Mouse (Mus musculus) erythroblast, adult 5-6 weeks (primary cell): Measurements from ENCODE around the gene E130308A19Rik. TPM values are rescaled to one million over a fixed set of nuclear protein-coding genes. Genes with fewer than 3 reads are reported as not detected.

ENCODE experiments used
- ATAC-seq: replicated peaks from 2 replicates; pipeline ENCODE4 v1.8.0; 2016; ENCODE audit warnings: moderate number of reproducible peaks, mild to moderate bottlenecking, moderate TSS enrichment, inconsistent platforms; ENCODE audit not compliant: poor library complexity, low FRiP score, severe bottlenecking
- total RNA-seq, 2 experiments: library from RNA; stranded (forward) in 1 of 2; stranded (reverse) in 1 of 2; fragments of 150-400 nt in 1 of 2; fragments of 200-764, 138-1000 nt in 1 of 2; gene quantifications; 2 replicates each; pipeline versions ENCODE4 v1.2.3 to v1.2.4; 2015 to 2017; ENCODE audit warnings: low replicate concordance in 2 of 2

Gene E130308A19Rik
- total RNA-seq, 2 experiments from 2014 or later, result 5.0 to 7.4 TPM

DNA sequence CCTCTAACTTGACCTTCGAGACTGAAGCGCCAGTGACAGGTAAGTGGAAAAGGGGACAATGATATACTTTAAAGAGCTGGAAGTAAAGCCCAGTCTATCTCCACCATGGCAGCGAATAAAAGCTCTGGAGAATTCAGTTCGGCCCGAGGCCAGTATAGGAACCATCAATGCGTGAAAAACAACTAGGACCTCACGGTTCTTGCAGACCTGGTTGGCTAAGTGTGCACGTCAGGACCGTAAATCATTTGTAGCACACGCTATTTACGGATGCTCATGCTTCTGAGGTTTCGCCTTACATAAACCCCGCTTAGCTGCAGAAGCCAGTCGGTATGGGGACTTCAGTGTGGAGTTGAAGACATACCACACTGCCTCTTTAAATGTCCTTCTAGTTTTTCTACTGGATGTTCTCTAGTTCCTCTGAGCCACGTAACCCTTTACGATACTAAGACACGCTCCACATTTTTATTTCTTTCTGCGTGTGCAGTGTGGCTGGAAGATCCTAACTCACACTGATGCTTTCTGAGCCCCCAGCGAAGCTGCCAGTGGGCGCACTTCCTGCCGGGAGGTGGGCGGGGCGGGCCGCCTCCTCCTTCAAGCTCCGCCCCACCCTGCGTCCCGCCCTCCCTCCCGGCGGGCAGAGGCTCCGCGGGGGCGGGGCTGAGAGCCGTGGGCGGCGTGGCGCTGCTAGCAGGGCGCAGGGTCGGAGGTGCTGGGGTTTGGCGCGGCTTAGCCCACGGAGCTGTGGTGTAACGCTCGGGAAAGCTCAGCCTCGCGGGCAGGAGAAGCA is 179.4 kb downstream of the E130308A19Rik start, which contains the start of gene Snx30:
TSS of gene Snx30 (plus strand) at position 660 of the 787 bp plus-strand sequence.
- peak; percentile 88 for ATAC-seq

DNA sequence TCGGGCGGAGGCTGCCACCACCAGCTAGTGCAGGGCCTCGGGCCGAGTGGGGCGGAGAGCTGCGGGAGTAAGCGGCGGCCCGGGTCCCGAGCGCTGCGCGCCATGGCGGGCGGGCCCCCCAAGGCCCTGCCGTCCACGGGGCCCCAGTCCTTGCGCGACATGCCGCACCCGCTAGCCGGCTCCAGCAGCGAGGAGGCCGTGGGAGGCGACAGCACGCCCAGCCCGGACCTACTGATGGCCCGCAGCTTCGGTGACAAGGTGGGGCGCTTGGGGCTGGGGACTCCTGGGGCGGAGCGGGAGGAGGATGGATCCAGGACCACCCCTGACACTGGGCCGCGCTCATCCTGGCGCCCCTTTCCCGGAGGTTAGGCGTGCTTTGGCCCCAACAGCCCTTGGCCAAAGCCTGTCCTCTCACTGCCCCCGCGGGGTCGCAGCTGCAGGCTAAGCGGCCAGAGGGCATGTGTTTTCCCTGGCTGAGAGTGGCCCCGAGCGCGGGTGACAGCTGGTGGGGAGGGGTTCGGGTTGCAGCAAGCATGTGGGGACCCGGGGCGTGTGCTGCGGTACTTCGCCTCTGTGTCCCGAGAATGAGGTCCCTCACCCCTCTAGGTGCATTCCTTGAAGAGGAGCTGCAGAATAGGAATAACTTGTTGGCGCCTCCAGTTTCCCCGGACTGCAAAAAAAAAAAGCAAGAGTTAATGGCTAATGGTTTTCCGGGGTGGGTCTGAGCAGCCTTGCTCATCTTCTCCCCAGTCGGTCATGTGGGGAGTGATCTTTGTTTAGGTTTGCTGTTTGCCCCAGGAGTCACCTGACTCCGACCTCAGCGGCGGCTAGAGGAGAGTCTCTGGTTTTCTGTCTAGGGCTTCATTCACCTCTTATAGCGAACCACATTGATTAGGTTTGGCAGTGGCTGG is 180.2 kb downstream of the E130308A19Rik start:
- 0 out of 2 replicates have a peak, but pooled peaks have one; percentile 6 for ATAC-seq

DNA sequence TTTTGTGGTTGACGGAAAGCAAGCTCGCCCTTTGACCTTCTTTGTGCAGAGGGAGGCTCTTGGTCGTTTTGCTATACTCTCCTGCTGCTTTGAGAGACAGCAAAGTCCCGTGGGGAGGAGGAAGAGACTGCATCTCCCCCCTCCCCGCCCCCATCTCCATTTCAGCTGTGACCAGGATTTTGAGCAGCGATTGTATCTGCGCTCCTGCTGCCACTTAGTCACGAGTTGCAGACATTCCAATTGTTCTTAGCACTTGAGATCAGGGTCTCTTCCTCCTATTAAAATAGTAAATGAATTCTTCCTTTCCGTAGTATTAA is 180.8 kb downstream of the E130308A19Rik start:
- ATAC-seq, result no peak

DNA sequence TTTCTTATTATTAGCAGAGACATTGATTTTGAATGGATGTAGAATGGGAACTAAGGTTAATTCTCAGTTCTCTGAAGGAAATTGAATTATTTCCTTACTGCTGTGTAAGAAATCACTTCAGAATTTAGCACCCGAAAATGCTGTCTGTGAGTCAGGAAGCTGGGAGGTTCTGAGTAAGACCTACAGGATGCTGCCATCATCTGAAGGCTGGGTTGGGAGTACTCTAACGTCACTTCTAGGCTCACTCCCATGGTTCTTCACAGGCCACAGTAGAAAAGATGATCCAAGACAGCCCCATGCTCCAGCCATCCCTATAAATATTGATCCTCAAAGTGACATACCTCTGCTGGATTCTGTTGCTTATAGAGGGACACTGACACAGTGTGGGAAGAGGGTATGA is 181.5 kb downstream of the E130308A19Rik start:
- no peak for ATAC-seq

DNA sequence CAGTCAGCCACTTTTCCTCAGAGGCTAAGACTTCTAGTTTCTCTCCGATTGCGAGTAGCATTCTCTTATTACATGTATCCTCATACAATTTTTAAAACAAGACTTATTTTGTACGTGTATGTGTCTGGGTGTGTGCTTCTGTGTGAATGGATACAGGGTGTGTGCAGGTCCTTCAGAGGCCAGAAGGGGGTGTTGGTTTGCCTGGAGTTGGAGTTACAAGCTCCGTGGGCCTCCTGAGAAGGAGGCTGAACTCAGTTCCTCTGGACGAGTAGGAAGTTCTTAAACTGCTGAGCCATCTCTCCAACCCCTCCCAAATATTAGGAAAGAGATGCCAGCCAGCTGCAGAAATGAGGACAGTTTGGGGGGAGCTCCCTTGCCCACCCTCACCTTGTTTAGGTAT is 182.4 kb downstream of the E130308A19Rik start:
- ATAC-seq, result no peak

Other genes starting within 250 kb of the E130308A19Rik start
- gene Susd1, start 187.6 kb upstream of the E130308A19Rik start, total RNA-seq (2015; ENCODE audit: low replicate concordance), result 14.6 and 19.4 TPM in 2 replicates
- gene Susd1, start 187.6 kb upstream of the E130308A19Rik start, total RNA-seq (2017; ENCODE audit: low replicate concordance), result 22.6 and 23.5 TPM in 2 replicates
- 230 and 233 TPM in 2 replicates for gene Ptbp3, start 76.8 kb upstream of the E130308A19Rik start, total RNA-seq (2015; ENCODE audit: low replicate concordance)
- gene Ptbp3, start 76.8 kb upstream of the E130308A19Rik start, total RNA-seq (2017; ENCODE audit: low replicate concordance), result 229 and 276 TPM in 2 replicates
- 14.6 and 15.7 TPM in 2 replicates for gene Hsdl2, start 44.6 kb upstream of the E130308A19Rik start, total RNA-seq (2015; ENCODE audit: low replicate concordance)
- 8.9 and 13.2 TPM in 2 replicates for gene Hsdl2, start 44.6 kb upstream of the E130308A19Rik start, total RNA-seq (2017; ENCODE audit: low replicate concordance)
- gene Inip, start 175.4 kb downstream of the E130308A19Rik start, total RNA-seq (2015; ENCODE audit: low replicate concordance), result 4.2 and 11.1 TPM in 2 replicates
- 7.0 and 14.1 TPM in 2 replicates for gene Inip, start 175.4 kb downstream of the E130308A19Rik start, total RNA-seq (2017; ENCODE audit: low replicate concordance)
- gene Snx30, start 179.6 kb downstream of the E130308A19Rik start, total RNA-seq (2015; ENCODE audit: low replicate concordance), result 2.5 and 3.7 TPM in 2 replicates
- 2.1 and 2.5 TPM in 2 replicates for gene Snx30, start 179.6 kb downstream of the E130308A19Rik start, total RNA-seq (2017; ENCODE audit: low replicate concordance)